Mouse (Mus musculus) C3H10T1/2 (cell line): ENCODE measurements around the gene Pycr1. TPM values are rescaled to one million over a fixed set of nuclear protein-coding genes. Genes with fewer than 3 reads are reported as not detected.

Experiments used
- polyA plus RNA-seq, 2 experiments: library from polyadenylated mRNA; unstranded; fragments of >200 nt; fragmentation: generic; extraction: Trizol; gene quantifications; one replicate each; pipeline ENCODE4 v1.2.1; 2012; ENCODE audit warnings: missing spikeins in 2 of 2

Pycr1 gene
- 10 to 100 TPM; 15.8 to 35.0 TPM for polyA plus RNA-seq

GRCm38 (mm10) chr11:120643601-120643987 lies at the start of gene Pycr1:
Pycr1 (minus strand) TSS chr11:120643769.

DNA sequence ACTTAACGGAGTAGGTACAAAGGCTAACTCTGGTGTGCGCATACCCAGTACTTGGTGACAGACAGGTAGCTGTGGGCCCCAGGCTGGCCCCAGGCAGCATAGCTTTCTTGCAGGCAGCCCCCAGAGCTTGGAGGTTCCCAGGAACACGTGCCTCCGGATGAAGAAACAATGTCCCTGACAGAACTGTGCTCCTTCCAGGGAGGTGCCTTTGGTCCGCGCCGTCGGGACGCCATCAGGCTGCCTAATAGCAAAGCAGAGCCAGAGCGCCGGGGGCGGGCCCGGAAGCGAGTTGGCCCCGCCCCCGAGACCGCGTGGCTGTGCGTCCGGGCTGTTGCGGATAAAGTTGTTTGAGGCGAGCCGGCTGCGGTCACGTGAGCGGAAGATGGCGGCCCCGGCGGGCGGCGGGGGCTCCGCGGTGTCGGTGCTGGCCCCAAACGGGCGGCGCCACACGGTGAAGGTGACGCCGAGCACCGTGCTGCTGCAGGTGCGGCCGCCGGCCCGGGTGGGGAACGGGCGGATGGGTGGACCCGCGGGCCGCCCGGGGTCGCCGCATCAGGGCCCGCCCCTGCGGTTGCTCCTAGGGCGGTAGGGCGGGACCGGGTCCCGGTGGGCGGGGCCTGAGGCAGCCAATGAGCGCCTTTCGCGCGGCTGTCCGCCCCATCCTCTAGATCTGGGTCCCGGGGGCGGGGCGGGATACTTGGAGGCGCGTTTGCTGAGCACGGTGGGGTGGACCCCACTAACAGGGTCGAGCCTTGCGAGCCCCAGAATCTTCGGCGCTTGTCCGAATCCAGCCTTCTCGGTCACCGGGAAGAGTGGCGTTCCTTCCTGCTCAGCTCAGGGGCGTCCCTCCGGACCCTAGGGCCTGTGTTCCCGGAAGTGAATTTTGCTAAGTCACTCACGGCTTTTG lies 29.4 kb upstream of the Pycr1 start, which contains the start of gene Aspscr1:
Aspscr1 (plus strand) TSS at position 287 of the 907 bp plus-strand sequence.

GRCm38 (mm10) chr11:120661076-120661460 lies 17.5 kb upstream of the Pycr1 start, which contains the start of gene Notum:
Notum (minus strand) TSS chr11:120661175.

DNA sequence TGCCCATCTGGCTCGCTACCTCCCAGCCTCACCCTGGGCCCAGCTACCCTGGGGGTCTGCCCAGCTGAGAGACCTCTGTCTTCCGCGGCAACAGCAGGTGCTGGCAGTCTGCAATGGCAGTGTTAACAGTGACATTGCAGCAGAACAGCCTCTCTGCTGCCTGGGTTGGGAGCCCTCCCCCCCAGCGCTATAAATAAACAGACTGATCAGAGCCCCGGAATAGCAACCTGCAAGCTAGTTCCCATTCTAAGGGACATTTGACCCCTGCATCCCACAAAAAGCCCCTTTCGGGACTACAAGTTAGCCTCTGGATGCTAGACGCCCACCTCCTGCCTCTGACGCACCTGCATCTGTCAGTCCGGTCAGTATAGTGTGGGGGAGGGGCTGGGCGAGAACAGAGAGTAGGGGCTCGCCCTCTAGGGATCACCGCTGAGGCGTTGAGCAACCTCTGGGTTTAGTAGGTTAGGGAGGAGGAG lies 4.5 kb upstream of the Pycr1 start, which contains the start of gene Myadml2:
Myadml2 (minus strand) TSS at position 158 of the 476 bp plus-strand sequence.

DNA sequence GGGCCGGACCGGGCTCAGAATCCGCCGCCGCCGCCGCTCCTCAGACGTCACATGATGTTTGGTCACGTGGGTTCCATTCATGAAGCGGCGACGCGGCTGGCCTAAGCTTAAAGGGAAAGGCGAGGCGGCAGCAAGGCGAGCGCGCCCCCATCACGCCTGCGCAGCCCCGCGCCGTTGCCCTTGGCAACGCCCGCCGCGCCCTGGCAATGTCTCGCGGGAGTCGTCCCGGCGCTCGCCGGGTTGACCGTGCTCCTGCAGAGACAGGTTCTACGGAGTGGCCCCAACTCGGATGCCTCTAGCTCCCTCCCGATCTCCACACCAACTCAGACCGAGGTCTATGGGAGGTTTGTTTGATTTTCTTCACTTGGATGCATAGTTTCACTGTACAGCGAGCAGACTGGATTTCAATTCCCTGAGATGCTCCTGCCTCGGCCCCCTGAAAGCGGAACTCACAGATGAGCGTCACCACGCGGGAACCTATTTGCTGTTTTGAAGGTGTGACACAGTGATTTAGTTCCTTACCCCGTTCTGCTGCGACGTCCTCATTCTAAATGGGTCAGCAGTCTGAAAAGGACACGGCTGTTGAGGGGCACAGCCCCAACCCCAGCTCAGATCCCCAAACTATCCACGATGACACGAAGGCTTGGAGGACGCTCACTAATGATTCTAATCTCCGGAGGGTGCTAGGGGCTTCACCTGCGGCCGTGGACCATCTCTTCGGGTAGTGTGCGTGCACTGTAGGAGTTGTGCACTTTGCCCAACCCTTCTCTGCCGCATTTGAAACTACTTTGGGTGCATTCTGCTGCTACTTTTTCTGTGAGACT lies 9.8 kb downstream of the Pycr1 start, which contains the start of gene Mafg:
Mafg (minus strand) TSS at position 81 of the 824 bp plus-strand sequence.

GRCm38 (mm10) chr11:120625152-120625775 lies 18.3 kb downstream of the Pycr1 start, which contains the start of gene Sirt7:
Sirt7 (minus strand) TSS chr11:120625240.

DNA sequence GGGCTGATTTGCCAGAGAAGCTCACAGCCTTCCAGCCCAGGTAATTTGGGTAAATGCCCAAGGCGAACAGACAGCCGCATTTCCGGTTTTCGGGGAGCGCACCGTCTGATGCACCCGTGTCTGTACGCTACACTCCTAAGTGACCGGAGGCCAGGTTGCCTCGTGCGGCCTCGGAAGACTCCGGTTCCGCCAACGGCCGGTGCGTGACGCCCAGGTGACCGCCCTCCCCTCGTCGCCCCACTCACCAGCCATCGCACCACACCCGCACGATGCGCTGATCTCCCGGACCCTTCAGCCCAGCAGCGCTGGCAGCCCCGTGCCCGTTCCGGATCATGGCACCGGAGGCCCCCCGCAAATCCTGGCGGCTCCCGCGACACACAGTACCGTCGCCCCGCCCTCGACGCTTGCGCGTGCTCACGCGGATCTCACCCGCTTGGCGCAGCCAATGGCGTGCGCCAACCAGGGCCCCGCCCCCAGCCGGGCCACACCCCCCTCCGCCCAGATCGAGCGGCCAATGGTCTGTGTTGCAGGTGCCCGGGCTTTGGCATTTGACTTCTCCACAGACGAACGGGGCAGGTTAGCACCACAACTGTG lies 26.0 kb downstream of the Pycr1 start, which contains the start of gene Pcyt2:
Pcyt2 (minus strand) TSS at position 418 of the 594 bp plus-strand sequence.

GRCm38 (mm10) chr11:120608241-120609034 lies 35.1 kb downstream of the Pycr1 start, which contains the start of gene Npb:
Npb (plus strand) TSS chr11:120608477.

GRCm38 (mm10) chr11:120598283-120598989 lies 45.1 kb downstream of the Pycr1 start, which contains the start of the genes Alyref and Anapc11:
Alyref (minus strand) TSS chr11:120598365.
Anapc11 (plus strand) TSS chr11:120598421.

Other genes starting within 250 kb of the Pycr1 start
- 10 to 100 TPM; 34.7 to 46.1 TPM for gene Nploc4, start 206.1 kb downstream of the Pycr1 start, polyA plus RNA-seq
- under 1 TPM in 1 of 2 experiments, not detected in 1; 0.02 TPM for gene Tspan10, start 201.1 kb downstream of the Pycr1 start, polyA plus RNA-seq
- 1 to 10 TPM in 1 of 2 experiments, under 1 TPM in 1; 0.06 to 1.0 TPM for gene Pde6g, start 190.3 kb downstream of the Pycr1 start, polyA plus RNA-seq
- 10 to 100 TPM; 18.6 to 34.7 TPM for gene Oxld1, start 185.7 kb downstream of the Pycr1 start, polyA plus RNA-seq
- gene Ccdc137, start 185.7 kb downstream of the Pycr1 start, polyA plus RNA-seq, result 10 to 100 TPM in 1 of 2 experiments, 1 to 10 TPM in 1; 7.9 to 22.4 TPM
- 10 to 100 TPM; 29.8 to 44.2 TPM for gene Arl16, start 176.2 kb downstream of the Pycr1 start, polyA plus RNA-seq
- 100 to 1,000 TPM; 146 to 509 TPM for gene Mrpl12, start 159.2 kb downstream of the Pycr1 start, polyA plus RNA-seq
- 100 to 1,000 TPM; 118 to 126 TPM for gene Slc25a10, start 151.9 kb downstream of the Pycr1 start, polyA plus RNA-seq
- under 1 TPM in 1 of 2 experiments, not detected in 1; 0.08 TPM for gene Gcgr, start 113.1 kb downstream of the Pycr1 start, polyA plus RNA-seq
- 100 to 1,000 TPM; 245 to 382 TPM for gene Mcrip1, start 94.0 kb downstream of the Pycr1 start, polyA plus RNA-seq
- gene Ppp1r27, start 92.6 kb downstream of the Pycr1 start, polyA plus RNA-seq, result under 1 TPM; 0.25 to 0.63 TPM
- 1,000 to 10,000 TPM in 1 of 2 experiments, 100 to 1,000 TPM in 1; 703 to 1,073 TPM for gene P4hb, start 70.5 kb downstream of the Pycr1 start, polyA plus RNA-seq
- 1,000 to 10,000 TPM; 1,146 to 2,128 TPM for gene Arhgdia, start 62.1 kb downstream of the Pycr1 start, polyA plus RNA-seq
- gene Alyref, start 45.4 kb downstream of the Pycr1 start, polyA plus RNA-seq, result 100 to 1,000 TPM; 130 to 156 TPM
- 100 to 1,000 TPM; 274 to 500 TPM for gene Anapc11, start 45.3 kb downstream of the Pycr1 start, polyA plus RNA-seq
- 1 to 10 TPM in 1 of 2 experiments, under 1 TPM in 1; 0.29 to 1.2 TPM for gene Npb, start 35.3 kb downstream of the Pycr1 start, polyA plus RNA-seq
- gene Pcyt2, start 25.8 kb downstream of the Pycr1 start, polyA plus RNA-seq, result 10 to 100 TPM; 34.5 to 72.4 TPM
- gene Sirt7, start 18.5 kb downstream of the Pycr1 start, polyA plus RNA-seq, result 10 to 100 TPM; 18.6 to 29.5 TPM
- 10 to 100 TPM; 11.2 to 27.5 TPM for gene Mafg, start 10.2 kb downstream of the Pycr1 start, polyA plus RNA-seq
- gene Myadml2, start 4.4 kb upstream of the Pycr1 start, polyA plus RNA-seq, result not detected
- gene Notum, start 17.4 kb upstream of the Pycr1 start, polyA plus RNA-seq, result 1 to 10 TPM; 5.1 to 6.4 TPM
- gene Aspscr1, start 29.2 kb upstream of the Pycr1 start, polyA plus RNA-seq, result 100 to 1,000 TPM; 116 to 219 TPM
- gene Cenpx, start 70.0 kb upstream of the Pycr1 start, polyA plus RNA-seq, result 100 to 1,000 TPM in 1 of 2 experiments, 10 to 100 TPM in 1; 82.4 to 151 TPM
- 10 to 100 TPM; 13.4 to 31.9 TPM for gene Lrrc45, start 70.2 kb upstream of the Pycr1 start, polyA plus RNA-seq
- 10 to 100 TPM in 1 of 2 experiments, under 1 TPM in 1; 0.85 to 12.5 TPM for gene Rac3, start 77.7 kb upstream of the Pycr1 start, polyA plus RNA-seq
- 100 to 1,000 TPM; 170 to 223 TPM for gene Dcxr, start 83.5 kb upstream of the Pycr1 start, polyA plus RNA-seq
- gene Cbr2, start 88.3 kb upstream of the Pycr1 start, polyA plus RNA-seq, result 1,000 to 10,000 TPM in 1 of 2 experiments, 100 to 1,000 TPM in 1; 150 to 1,096 TPM
- 1,000 to 10,000 TPM in 1 of 2 experiments, 10 to 100 TPM in 1; 83.4 to 2,207 TPM for gene Hmga1b, start 119.0 kb upstream of the Pycr1 start, polyA plus RNA-seq
- gene Rfng, start 140.4 kb upstream of the Pycr1 start, polyA plus RNA-seq, result 10 to 100 TPM; 36.7 to 58.4 TPM
- gene Gps1, start 140.5 kb upstream of the Pycr1 start, polyA plus RNA-seq, result 100 to 1,000 TPM; 221 to 278 TPM
- gene Dus1l, start 152.6 kb upstream of the Pycr1 start, polyA plus RNA-seq, result 10 to 100 TPM; 56.8 to 85.8 TPM
- gene Fasn, start 180.8 kb upstream of the Pycr1 start, polyA plus RNA-seq, result 100 to 1,000 TPM; 217 to 230 TPM